Mouse (Mus musculus) heart, embryonic 15.5 days (tissue): ENCODE data around the gene Olfm2. TPM values are rescaled to one million over a fixed set of nuclear protein-coding genes. Genes with fewer than 3 reads are reported as not detected.
A peak's percentile ranks its signal among the peaks of the same experiment; 100 is the strongest.

Source experiments
- ATAC-seq: fragments of 200-750 bp; cut with Nextera tagmentation; replicated peaks from 2 replicates; pipeline ENCODE4 v1.8.0; 2017; ENCODE audit warnings: low read depth, moderate TSS enrichment; ENCODE audit not compliant: insufficient number of reproducible peaks, insufficient read depth, low FRiP score
- H3K27ac ChIP-seq: fragments of 300-500 bp; sonication (generic); 2 replicates; pipeline ENCODE4 v1.5.1; 2015; ENCODE audit warnings: mild to moderate bottlenecking, inconsistent platforms
- H3K27me3 ChIP-seq: fragments of 300-500 bp; sonication (generic); 2 replicates; pipeline ENCODE4 v1.6.1; 2015; ENCODE audit warnings: inconsistent platforms
- H3K36me3 ChIP-seq: fragments of 300-500 bp; sonication (generic); 2 replicates; pipeline ENCODE4 v1.6.1; 2015; ENCODE audit warnings: mild to moderate bottlenecking, inconsistent platforms
- H3K4me1 ChIP-seq: fragments of 300-500 bp; sonication (generic); replicated peaks from 2 replicates; pipeline ENCODE4 v1.6.1; 2015; ENCODE audit warnings: inconsistent platforms
- H3K4me2 ChIP-seq: fragments of 300-500 bp; sonication (generic); 2 replicates; pipeline ENCODE4 v1.6.1; 2015; ENCODE audit warnings: inconsistent platforms, mild to moderate bottlenecking, moderate library complexity
- H3K4me3 ChIP-seq: fragments of 300-500 bp; sonication (generic); 2 replicates; pipeline ENCODE4 v1.5.1; 2015; ENCODE audit warnings: mild to moderate bottlenecking, inconsistent platforms
- H3K9ac ChIP-seq: fragments of 300-500 bp; sonication (generic); 2 replicates; pipeline ENCODE4 v1.6.1; 2015; ENCODE audit warnings: mild to moderate bottlenecking, inconsistent platforms
- H3K9me3 ChIP-seq: fragments of 300-500 bp; sonication (generic); replicated peaks from 2 replicates; pipeline ENCODE4 v1.6.1; 2016; ENCODE audit warnings: inconsistent platforms
- WGBS: fragments of 180-500 bp; shearing (Covaris S2); methylation state at CpG from one replicate; pipeline ENCODE4 v1.1.7; 2015; ENCODE audit warnings: mixed read lengths; 5-methylcytosine and 5-hydroxymethylcytosine counted together
- polyA plus RNA-seq: library from polyadenylated mRNA; unstranded; fragments of >200 nt; fragmentation: Nextera tagmentation; extraction: Ambion mirVana; gene quantifications from 2 replicates; pipeline ENCODE4 v1.2.1, GENCODE M21; 2015

The Olfm2 gene
- polyA plus RNA-seq, 1 experiment from 2014 or later: 1.00 TPM

DNA sequence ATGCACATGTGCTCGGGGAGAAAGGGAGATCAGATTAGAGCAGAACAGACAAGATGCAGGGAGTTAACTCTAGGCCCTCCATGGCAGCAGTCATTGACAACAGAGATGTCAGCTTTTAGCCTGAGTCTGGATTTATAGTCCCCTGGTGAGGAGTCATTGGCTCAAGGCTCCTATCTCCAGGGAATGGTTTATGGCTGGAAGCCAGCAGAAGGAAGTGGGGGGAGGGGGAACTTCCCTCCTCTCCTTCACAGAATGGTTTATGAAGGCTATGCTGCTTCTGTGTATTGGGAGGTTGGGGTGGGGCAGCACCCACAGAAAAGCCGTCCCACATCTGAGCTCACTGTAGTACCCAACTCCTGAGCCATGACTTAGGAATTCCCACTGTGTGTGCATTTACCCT, 24.6 kb downstream of the Olfm2 start:
- no peaks in the 10 kb centered on the region for H3K36me3 ChIP-seq
- no peak overlapping the region for H3K4me2 ChIP-seq
- 48% methylated on average over 2 of the region's 2 CpGs for WGBS
- ATAC-seq: no peak; the same call in 1 of the 2 replicates
- peaks cover 36% of the 10 kb centered on the region for H3K27me3 ChIP-seq
- H3K4me1 ChIP-seq: peaks cover 7% of the 10 kb centered on the region
- H3K9me3 ChIP-seq: no peaks in the 10 kb centered on the region
- H3K4me3 ChIP-seq: no peak overlapping the region
- no peak overlapping the region for H3K9ac ChIP-seq
- no peak overlapping the region for H3K27ac ChIP-seq

DNA sequence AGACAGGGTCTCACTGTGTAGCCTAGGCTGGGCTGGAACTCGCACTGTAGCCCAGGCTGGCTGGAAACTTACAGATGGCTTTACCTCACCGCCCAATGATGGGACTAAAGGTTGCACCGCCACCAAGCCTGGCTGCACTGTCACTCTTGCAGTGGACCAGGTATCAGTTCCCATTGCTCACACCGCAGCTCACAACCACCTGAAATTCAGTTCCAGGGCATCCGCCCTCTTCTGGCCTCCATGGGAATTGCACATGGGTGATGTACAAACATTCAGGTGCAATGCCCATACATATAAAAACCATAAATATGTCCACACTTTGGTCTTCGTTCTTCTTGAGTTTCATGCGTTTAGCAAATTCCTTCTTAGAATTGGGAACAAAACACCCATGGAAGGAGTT, 30.8 kb downstream of the Olfm2 start:
- 63% methylated on average over 7 of the region's 7 CpGs for WGBS
- no peaks in the 10 kb centered on the region for H3K9me3 ChIP-seq

DNA sequence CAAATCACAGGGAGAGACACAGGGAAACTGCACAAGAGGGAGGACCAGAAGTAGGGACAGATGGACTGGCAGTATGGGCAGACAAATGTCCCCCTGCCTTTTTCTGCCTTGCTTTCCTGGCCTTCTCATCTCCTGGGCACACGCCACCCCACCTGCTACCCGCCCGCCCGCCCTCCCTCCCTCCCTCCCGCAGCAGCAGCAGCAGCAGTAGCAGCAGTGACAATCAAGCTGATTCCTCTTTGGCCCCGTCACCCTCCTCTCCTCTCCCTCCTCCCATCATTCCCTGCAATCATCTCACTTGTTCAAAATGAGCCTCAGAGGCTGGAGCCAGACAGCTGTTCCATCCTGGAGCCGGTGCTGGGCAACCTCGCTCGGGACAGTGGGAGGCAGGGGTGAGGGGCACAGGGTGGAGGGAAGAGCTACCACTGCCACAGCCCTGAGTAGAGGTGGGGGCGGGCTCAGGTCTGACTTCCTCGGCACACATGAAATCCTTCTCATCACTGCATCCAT, 32.6 kb downstream of the Olfm2 start:
- Histone ChIP-seq H3K4me3 (no peak overlapping the region), H3K36me3 (no peaks in the 10 kb centered on the region), H3K9me3 (no peaks in the 10 kb centered on the region), H3K4me2 (no peak overlapping the region), H3K27me3 (no peaks in the 10 kb centered on the region), H3K9ac (no peak overlapping the region), H3K4me1 (no peaks in the 10 kb centered on the region), H3K27ac (no peak overlapping the region)
- no peak for ATAC-seq
- WGBS: 35% methylated on average over 11 of the region's 11 CpGs

More for the DNA sequence above, 30.8 kb downstream of the Olfm2 start:
- Histone ChIP-seq H3K27ac (no peak overlapping the region), H3K27me3 (no peaks in the 10 kb centered on the region), H3K4me1 (no peaks in the 10 kb centered on the region), H3K36me3 (no peaks in the 10 kb centered on the region), H3K4me2 (no peak overlapping the region), H3K9ac (no peak overlapping the region), H3K4me3 (no peak overlapping the region)
- no peak for ATAC-seq

DNA sequence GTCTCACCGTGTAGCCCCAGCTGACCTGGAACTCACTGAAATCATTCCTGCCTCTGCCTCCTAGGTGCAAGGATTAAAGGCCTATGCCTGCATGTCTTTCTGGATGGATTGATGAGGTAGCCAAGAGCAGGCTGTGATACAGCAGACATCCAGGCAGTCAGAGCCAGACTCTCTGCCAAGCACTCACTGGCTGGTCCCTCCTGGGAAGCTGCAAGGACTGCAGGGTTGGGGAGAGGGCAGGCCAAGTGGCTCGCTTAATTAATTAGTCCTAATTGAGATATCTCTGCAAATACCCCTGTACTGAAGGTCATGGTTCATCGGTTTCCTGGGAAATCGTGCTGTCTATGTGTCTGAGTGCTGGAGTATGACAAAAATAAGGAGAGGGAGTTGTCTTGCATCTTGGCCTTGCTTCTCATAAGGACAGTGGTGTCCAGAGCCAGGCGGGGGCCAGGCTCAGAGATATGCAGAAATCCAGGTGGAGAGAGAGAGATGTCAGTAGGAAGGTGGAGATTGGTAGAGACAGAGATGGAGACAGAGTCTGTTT, 33.1 kb downstream of the Olfm2 start:
- no peak for ATAC-seq
- WGBS: 69% methylated on average over 5 of the region's 5 CpGs
- Histone ChIP-seq H3K36me3 (no peaks in the 10 kb centered on the region), H3K9me3 (no peaks in the 10 kb centered on the region), H3K9ac (no peak overlapping the region), H3K27me3 (no peaks in the 10 kb centered on the region), H3K4me3 (no peak overlapping the region), H3K4me2 (no peak overlapping the region), H3K27ac (no peak overlapping the region), H3K4me1 (no peaks in the 10 kb centered on the region)

- no peak overlapping the region for H3K4me3 ChIP-seq
- no peak for ATAC-seq
- no peaks in the 10 kb centered on the region for H3K4me1 ChIP-seq
- no peak overlapping the region for H3K9ac ChIP-seq
- no peak overlapping the region for H3K4me2 ChIP-seq
- no peak overlapping the region for H3K27ac ChIP-seq
- WGBS: 82% methylated on average over 3 of the region's 3 CpGs
- H3K36me3 ChIP-seq: no peaks in the 10 kb centered on the region
- no peaks in the 10 kb centered on the region for H3K27me3 ChIP-seq
- no peaks in the 10 kb centered on the region for H3K9me3 ChIP-seq
Measured at GRCm38 (mm10) chr9:20710471-20710870, 35.7 kb downstream of the Olfm2 start.

- WGBS: 34% methylated on average over 4 of the region's 4 CpGs
Measured at GRCm38 (mm10) chr9:20705981-20706380, 40.2 kb downstream of the Olfm2 start.

DNA sequence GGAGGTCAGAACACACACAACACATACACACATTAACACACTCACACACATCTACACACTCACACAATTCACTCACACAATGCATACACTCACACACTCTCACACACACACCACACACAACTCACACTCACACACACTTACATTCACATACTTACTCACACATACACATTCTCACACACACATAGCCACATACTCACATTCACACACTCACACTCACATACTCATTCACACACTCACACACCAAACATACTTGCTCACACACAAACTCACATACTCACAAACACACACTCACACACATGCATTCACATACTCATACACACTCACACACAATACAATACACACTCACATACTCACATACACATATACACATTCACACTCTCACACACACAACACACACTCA, 40.7 kb downstream of the Olfm2 start:
- no peak overlapping the region for H3K9ac ChIP-seq
- no peak overlapping the region for H3K4me2 ChIP-seq
- no peaks in the 10 kb centered on the region for H3K36me3 ChIP-seq
- H3K9me3 ChIP-seq: no peaks in the 10 kb centered on the region
- H3K4me1 ChIP-seq: no peaks in the 10 kb centered on the region
- no peaks in the 10 kb centered on the region for H3K27me3 ChIP-seq
- ATAC-seq: no peak
- no peak overlapping the region for H3K4me3 ChIP-seq
- no peak overlapping the region for H3K27ac ChIP-seq

More at GRCm38 (mm10) chr9:20705981-20706380, 40.2 kb downstream of the Olfm2 start:
- Histone ChIP-seq H3K4me3 (no peak overlapping the region), H3K9me3 (no peaks in the 10 kb centered on the region), H3K9ac (no peak overlapping the region), H3K27ac (no peak overlapping the region), H3K4me1 (no peaks in the 10 kb centered on the region), H3K4me2 (no peak overlapping the region), H3K27me3 (no peaks in the 10 kb centered on the region), H3K36me3 (no peaks in the 10 kb centered on the region)
- ATAC-seq: no peak

GRCm38 (mm10) chr9:20703832-20704380, 42.2 kb downstream of the Olfm2 start:
- ATAC-seq: no peak
- Histone ChIP-seq H3K4me1 (no peaks in the 10 kb centered on the region), H3K36me3 (no peaks in the 10 kb centered on the region), H3K27me3 (no peaks in the 10 kb centered on the region), H3K4me3 (no peak overlapping the region), H3K9ac (no peak overlapping the region), H3K27ac (no peak overlapping the region), H3K9me3 (no peaks in the 10 kb centered on the region), H3K4me2 (no peak overlapping the region)
- WGBS: 65% methylated on average over 8 of the region's 8 CpGs

- 38% methylated on average over 8 of the region's 8 CpGs for WGBS
- no peak overlapping the region for H3K27ac ChIP-seq
- H3K9ac ChIP-seq: no peak overlapping the region
- no peak overlapping the region for H3K4me2 ChIP-seq
- no peaks in the 10 kb centered on the region for H3K36me3 ChIP-seq
- H3K4me1 ChIP-seq: peaks cover 14% of the 10 kb centered on the region
- H3K9me3 ChIP-seq: no peaks in the 10 kb centered on the region
- no peak overlapping the region for H3K4me3 ChIP-seq
- no peak for ATAC-seq
- H3K27me3 ChIP-seq: peaks cover 43% of the 10 kb centered on the region
Measured at GRCm38 (mm10) chr9:20697466-20697865, 48.7 kb downstream of the Olfm2 start.

DNA sequence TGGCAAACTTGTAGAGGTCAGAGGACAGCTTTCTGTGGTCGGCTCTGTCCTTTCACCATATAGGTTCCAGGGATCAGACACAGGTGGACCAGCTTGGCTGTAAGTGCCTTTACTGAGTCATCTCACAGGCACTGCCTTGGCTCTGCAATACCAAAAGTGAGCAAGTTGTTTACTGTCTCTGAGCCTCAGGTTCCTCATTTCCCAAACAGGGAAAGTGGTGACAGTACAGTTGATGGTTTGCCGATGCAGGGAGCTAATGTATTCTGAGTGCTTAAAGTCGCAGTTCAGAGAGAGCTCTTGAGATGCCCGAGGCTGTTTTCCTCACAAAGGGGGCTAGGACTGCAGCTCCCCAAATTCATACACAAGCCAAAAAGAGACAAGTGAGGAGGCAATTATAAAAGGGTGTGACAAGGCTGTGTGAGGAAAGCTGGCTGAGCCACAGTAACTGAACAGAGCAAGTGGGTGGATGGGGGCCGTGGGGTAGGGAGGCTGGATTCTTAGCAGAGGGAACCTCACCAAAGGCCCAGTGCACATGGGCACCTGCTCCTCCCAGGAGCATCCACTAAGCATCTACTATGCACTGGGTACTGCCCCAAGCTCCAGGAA, 49.9 kb downstream of the Olfm2 start:
- WGBS: 64% methylated on average over 5 of the region's 5 CpGs
- H3K9ac ChIP-seq: no peak overlapping the region
- H3K4me1 ChIP-seq: peaks cover 14% of the 10 kb centered on the region
- no peak overlapping the region for H3K4me2 ChIP-seq
- H3K36me3 ChIP-seq: no peaks in the 10 kb centered on the region
- H3K9me3 ChIP-seq: no peaks in the 10 kb centered on the region
- ATAC-seq: no peak
- no peak overlapping the region for H3K27ac ChIP-seq
- no peak overlapping the region for H3K4me3 ChIP-seq
- peaks cover 45% of the 10 kb centered on the region for H3K27me3 ChIP-seq

DNA sequence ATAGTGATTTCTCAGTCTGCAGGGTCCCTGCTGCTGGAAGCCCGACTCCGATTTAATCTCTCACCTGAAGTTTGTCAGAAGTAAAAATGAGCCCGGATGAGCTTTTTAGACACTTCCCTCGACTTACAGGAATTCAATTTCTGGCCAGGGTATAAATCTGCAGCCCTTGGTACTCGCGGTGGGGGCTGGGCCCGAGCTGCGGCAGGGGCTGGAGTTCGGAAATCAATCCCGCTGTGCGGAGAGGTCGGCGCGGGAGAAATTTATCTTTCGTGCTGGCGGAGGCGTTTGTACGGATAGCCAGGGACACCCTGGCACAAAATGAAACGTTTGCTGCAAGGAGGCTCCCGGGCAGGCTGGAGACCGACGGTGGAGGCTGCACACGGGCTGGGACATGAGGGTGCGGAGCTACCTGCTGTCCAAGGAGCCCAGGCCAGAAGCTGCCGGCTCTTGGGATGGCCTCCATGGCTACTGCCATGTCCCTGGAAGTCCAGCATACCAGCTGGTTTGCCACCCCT, 51.4 kb downstream of the Olfm2 start:
- no peak for ATAC-seq
- peak overlapping the region; percentile 70 for H3K4me2 ChIP-seq
- H3K27me3 ChIP-seq: peaks cover 47% of the 10 kb centered on the region
- H3K4me1 ChIP-seq: peaks cover 20% of the 10 kb centered on the region
- no peak overlapping the region for H3K27ac ChIP-seq
- peak overlapping the region; percentile 44 for H3K4me3 ChIP-seq
- peak overlapping the region; percentile 50 for H3K9ac ChIP-seq
- no peaks in the 10 kb centered on the region for H3K9me3 ChIP-seq
- 5% methylated on average over 25 of the region's 25 CpGs for WGBS
- no peaks in the 10 kb centered on the region for H3K36me3 ChIP-seq

DNA sequence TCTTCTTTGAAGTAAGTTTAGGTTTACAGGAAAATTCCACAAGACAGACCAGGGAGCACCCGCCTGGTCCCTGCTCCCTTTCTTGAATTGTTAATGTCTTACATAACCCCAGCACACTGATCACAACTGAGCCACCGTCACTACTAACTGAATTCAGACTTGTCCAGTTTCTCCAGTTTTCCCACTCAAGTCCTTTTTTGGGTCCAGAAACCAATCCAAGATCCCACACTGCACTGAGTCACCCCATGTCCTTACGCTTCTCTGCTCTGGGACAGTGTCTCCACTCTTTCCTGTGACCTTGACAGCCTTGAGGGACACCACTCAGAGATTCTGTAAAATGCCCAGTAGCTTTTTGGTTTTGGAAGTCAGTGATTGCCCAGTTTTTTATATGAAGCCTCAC, 53.3 kb downstream of the Olfm2 start:
- Histone ChIP-seq H3K27me3 (peaks cover 47% of the 10 kb centered on the region), H3K9me3 (no peaks in the 10 kb centered on the region), H3K4me2 (no peak overlapping the region), H3K27ac (no peak overlapping the region), H3K9ac (no peak overlapping the region), H3K4me3 (no peak overlapping the region), H3K36me3 (no peaks in the 10 kb centered on the region), H3K4me1 (peaks cover 24% of the 10 kb centered on the region)
- no peak for ATAC-seq
- WGBS: 88% methylated on average over 3 of the region's 3 CpGs
